In the genomic region with DNA sequence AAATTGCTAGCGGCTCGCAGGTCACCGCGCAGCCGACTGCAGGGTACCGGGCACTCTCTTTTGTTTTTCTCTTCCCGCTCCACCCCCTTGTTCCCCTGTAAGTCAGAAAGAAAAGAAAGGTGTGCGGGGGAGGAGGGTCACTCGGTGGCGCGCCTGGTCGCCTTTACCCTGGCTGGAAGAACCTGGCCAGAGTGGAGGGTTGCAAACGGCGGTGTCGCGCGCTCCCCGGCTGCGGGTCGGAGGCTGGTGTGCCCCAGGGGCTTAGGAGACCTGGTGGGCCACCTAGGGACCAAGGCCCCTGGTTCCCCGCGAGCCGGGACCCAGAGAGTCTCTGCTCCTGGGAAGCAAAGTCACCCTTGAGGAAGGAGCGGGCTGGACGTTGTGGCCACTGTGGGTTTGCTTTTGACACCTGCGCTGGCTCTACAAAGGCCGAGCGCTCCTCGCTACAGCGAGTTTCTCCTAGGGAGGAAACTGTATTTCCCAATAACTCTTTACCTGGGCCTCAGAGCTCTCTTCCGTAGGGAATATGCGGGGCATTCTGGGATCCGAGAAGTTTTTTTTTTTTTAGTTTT, we compare ENCODE assay signal across 8 mouse cellular contexts. TPM values are rescaled to one million over a fixed set of nuclear protein-coding genes. Genes with fewer than 3 reads are reported as not detected.
A peak's percentile ranks its signal among the peaks of the same experiment; 100 is the strongest.
DNase-seq lines count a peak whose midpoint lies in the region; ATAC-seq and TF ChIP-seq lines count a peak whose summit lies in the region.
"Had no signal": no experiment of that assay in that cellular context is flagged by ENCODE, and none has a peak within 500 bp of the region (broad histone marks: within the 10 kb centered on the region; RNA-seq: fewer than 3 reads in every experiment).

No protein-coding gene starts in this region.

- TF ChIP-seq CTCF in left cerebral cortex, adult 2 months (IDR thresholded peaks at IDR 0.05): no peak

- H3K9me3 ChIP-seq in embryonic facial prominence, embryonic 10.5 days: no peaks in the 10 kb centered on the region
- H3K9me3 ChIP-seq in kidney, embryonic 16.5 days (ENCODE audit: low read length): no peaks in the 10 kb centered on the region
- no peaks in the 10 kb centered on the region for H3K9me3 ChIP-seq in hindbrain, embryonic 14.5 days (ENCODE audit: control insufficient read depth, low read length)

- peaks cover 41% of the 10 kb centered on the region for H3K4me1 ChIP-seq in embryonic facial prominence, embryonic 10.5 days
- H3K4me1 ChIP-seq in kidney, embryonic 16.5 days (ENCODE audit: insufficient read depth, low read length): peaks cover 8% of the 10 kb centered on the region; the same call in 1 of the 2 replicates
- H3K4me1 ChIP-seq in hindbrain, embryonic 14.5 days (replicated peaks; ENCODE audit: control insufficient read depth, insufficient read depth, low read length): peaks cover 4% of the 10 kb centered on the region; the same call in 1 of the 2 replicates

- WGBS in embryonic facial prominence, embryonic 10.5 days: under 1% methylated on average over 33 of the region's 33 CpGs
- WGBS in kidney, embryonic 16.5 days: under 1% methylated on average over 33 of the region's 33 CpGs
- under 1% methylated on average over 33 of the region's 33 CpGs for WGBS in hindbrain, embryonic 14.5 days

- H3K27ac ChIP-seq in embryonic facial prominence, embryonic 10.5 days (replicated peaks): no peak overlapping the region
- H3K27ac ChIP-seq in kidney, embryonic 16.5 days (ENCODE audit: low read length): peak overlapping the region; percentile 96
- H3K27ac ChIP-seq in left cerebral cortex, adult 2 months: no peak overlapping the region
- H3K27ac ChIP-seq in hindbrain, embryonic 14.5 days: no peak overlapping the region

- 0 out of 2 replicates have a peak, but pooled peaks have one; percentile 10 for ATAC-seq in kidney, embryonic 16.5 days (ENCODE audit: low FRiP score, low TSS enrichment)
- no peak for ATAC-seq in hindbrain, embryonic 14.5 days (ENCODE audit: low FRiP score)

- intact Hi-C loops in left cerebral cortex, adult 2 months (cut with DNase I): loop anchor here (5.0 kb wide), 1 partner anchor 1989 kb away; no protein-coding TSS in a partner anchor

- peaks cover 100% of the 10 kb centered on the region for H3K27me3 ChIP-seq in embryonic facial prominence, embryonic 10.5 days (replicated peaks; ENCODE audit: low read depth, poor library complexity, severe bottlenecking)
- H3K27me3 ChIP-seq in kidney, embryonic 16.5 days (ENCODE audit: insufficient read depth, low read length): peaks cover 65% of the 10 kb centered on the region
- peaks cover 93% of the 10 kb centered on the region for H3K27me3 ChIP-seq in hindbrain, embryonic 14.5 days (ENCODE audit: control insufficient read depth, insufficient read depth, low read length)

- peak overlapping the region; percentile 38 for H3K4me3 ChIP-seq in embryonic facial prominence, embryonic 10.5 days
- H3K4me3 ChIP-seq in kidney, embryonic 16.5 days (ENCODE audit: low read length): peak overlapping the region; percentile 67
- H3K4me3 ChIP-seq in left cerebral cortex, adult 2 months: no peak overlapping the region
- no peak overlapping the region for H3K4me3 ChIP-seq in hindbrain, embryonic 14.5 days (replicated peaks; ENCODE audit: low read length)

- peak; percentile 41 to 42 for DNase-seq in lung, adult 18-20 months
- DNase-seq in lung, postnatal 14 days: no peak
- DNase-seq in embryonic facial prominence, embryonic 10.5 days (ENCODE audit: low spot score): no peak
- peak; percentile 39 for DNase-seq in lung, postnatal 36 days
- DNase-seq in left cerebral cortex, adult 2 months (ENCODE audit: extremely low spot score in 1 of 2, low spot score in 2 of 2): no peak
- DNase-seq in hindbrain, embryonic 14.5 days (ENCODE audit: low spot score): no peak

- H3K4me2 ChIP-seq in kidney, embryonic 16.5 days (replicated peaks; ENCODE audit: low read depth, low read length): peak overlapping the region; percentile 46
- H3K4me2 ChIP-seq in hindbrain, embryonic 14.5 days (replicated peaks): no peak overlapping the region

- H3K36me3 ChIP-seq in embryonic facial prominence, embryonic 10.5 days (replicated peaks): no peaks in the 10 kb centered on the region
- no peaks in the 10 kb centered on the region for H3K36me3 ChIP-seq in kidney, embryonic 16.5 days (ENCODE audit: insufficient read depth, low read length)
- H3K36me3 ChIP-seq in hindbrain, embryonic 14.5 days (replicated peaks; ENCODE audit: control insufficient read depth, insufficient read depth): no peaks in the 10 kb centered on the region

- H3K9ac ChIP-seq in kidney, embryonic 16.5 days (replicated peaks; ENCODE audit: low read length): peak overlapping the region; percentile 84
- no peak overlapping the region for H3K9ac ChIP-seq in hindbrain, embryonic 14.5 days

RNA-seq across cellular contexts. Expression of a gene that starts 3.4 kb away (rescaled TPM):
- 0.07 and 0.18 TPM in 2 replicates for polyA plus RNA-seq in embryonic facial prominence, embryonic 10.5 days (2016; fragmentation: Nextera tagmentation; extraction: Ambion mirVana)
- 90.9 and 104 TPM in 2 replicates for polyA plus RNA-seq in kidney, embryonic 16.5 days (2015; fragmentation: Nextera tagmentation; extraction: Ambion mirVana)
- under 1 TPM; 0.23 to 0.75 TPM for total RNA-seq in left cerebral cortex, adult 2 months (2021)
- 0.21 TPM in 1 of 2 replicates, not detected in the other for polyA plus RNA-seq in hindbrain, embryonic 14.5 days (2014; fragmentation: Nextera tagmentation; extraction: Ambion mirVana)
- polyA plus RNA-seq: heart, postnatal 0 days had no signal

Comparison
In these comparisons a context has a peak if more than half of its experiments do, and no peak if none do; other contexts are left out.
1. DNase-seq: peak in lung, adult 18-20 months (2 of 2) and lung, postnatal 36 days (single experiment); none in lung, postnatal 14 days (single experiment), embryonic facial prominence, embryonic 10.5 days (single experiment), left cerebral cortex, adult 2 months (0 of 2) and hindbrain, embryonic 14.5 days (single experiment).
2. H3K4me3 ChIP-seq: peak in embryonic facial prominence, embryonic 10.5 days (single experiment) and kidney, embryonic 16.5 days (single experiment); none in left cerebral cortex, adult 2 months (single experiment) and hindbrain, embryonic 14.5 days (single experiment).
3. RNA of a gene that starts 3.4 kb away (polyA plus RNA-seq): 90.9 to 104 TPM in kidney, embryonic 16.5 days; 0.21 TPM in hindbrain, embryonic 14.5 days and 0.07 to 0.18 TPM in embryonic facial prominence, embryonic 10.5 days; every median in the first group is over 10 times any median in the second.